Mouse (Mus musculus) embryo, embryonic 9.5 days (tissue): Measurements from ENCODE around the gene Coro2b.

ENCODE experiments used
- DNase-seq: peaks from one replicate; pipeline ENCODE4 v3.0.0-alpha.2; 2017; ENCODE audit errors: extremely low spot score

The Coro2b gene

GRCm38 (mm10) chr9:62385727-62386518 is 150.9 kb downstream of the Coro2b start:
- DNase-seq: no peak

GRCm38 (mm10) chr9:62385062-62385461 is 151.8 kb downstream of the Coro2b start:
- DNase-seq: no peak

- DNase-seq: no peak
Measured at GRCm38 (mm10) chr9:62382519-62383084, 154.2 kb downstream of the Coro2b start.

GRCm38 (mm10) chr9:62381402-62381913 is 155.4 kb downstream of the Coro2b start:
- DNase-seq: no peak

GRCm38 (mm10) chr9:62380351-62380750 is 156.5 kb downstream of the Coro2b start:
- no peak for DNase-seq

- DNase-seq: no peak
Measured at GRCm38 (mm10) chr9:62377897-62378296, 158.9 kb downstream of the Coro2b start.

- no peak for DNase-seq
Measured at GRCm38 (mm10) chr9:62374276-62374675, 162.6 kb downstream of the Coro2b start.

GRCm38 (mm10) chr9:62373222-62374123 is 163.4 kb downstream of the Coro2b start:
- DNase-seq: no peak

- DNase-seq: no peak
Measured at GRCm38 (mm10) chr9:62372556-62373221, 164.2 kb downstream of the Coro2b start.

- DNase-seq: no peak
Measured at GRCm38 (mm10) chr9:62371745-62372555, 164.9 kb downstream of the Coro2b start.

GRCm38 (mm10) chr9:62370648-62371280 is 166.1 kb downstream of the Coro2b start:
- DNase-seq: no peak

GRCm38 (mm10) chr9:62370186-62370585 is 166.7 kb downstream of the Coro2b start:
- no peak for DNase-seq
